Mouse (Mus musculus) testis, postnatal 14 days (tissue): ENCODE measurements around the gene Xxylt1.

ENCODE experiments used
- DNase-seq: peaks from one replicate; pipeline ENCODE4 v3.0.0; 2021; ENCODE audit warnings: low spot score

Xxylt1 gene

GRCm38 (mm10) chr16:31081125-31081664 is at the start of gene Xxylt1:
Gene Xxylt1 (minus strand): TSS chr16:31081432.
- DNase-seq, result peak; percentile 95

DNA sequence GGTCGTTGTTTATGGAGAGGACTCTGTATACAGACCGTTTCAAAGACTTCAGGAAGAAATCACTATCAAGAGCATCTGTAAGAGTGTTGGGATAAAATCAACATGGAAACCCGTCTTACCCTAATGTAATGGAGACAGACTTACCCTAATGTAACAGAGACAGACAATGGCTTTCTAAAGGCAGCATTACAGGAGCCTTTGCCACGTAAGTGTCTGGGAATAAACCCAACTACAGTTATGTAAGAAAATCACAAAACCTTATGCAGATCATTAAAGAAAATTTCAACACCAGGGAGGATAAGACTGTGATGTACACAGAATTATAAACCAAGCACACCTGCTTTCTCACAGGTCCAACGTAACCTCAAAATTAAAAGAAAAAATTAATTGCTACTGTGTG is 46.9 kb upstream of the Xxylt1 start:
- DNase-seq, result no peak

GRCm38 (mm10) chr16:31124991-31125390 is 43.8 kb upstream of the Xxylt1 start:
- no peak for DNase-seq

GRCm38 (mm10) chr16:31121612-31122011 is 40.4 kb upstream of the Xxylt1 start:
- DNase-seq, result no peak

- no peak for DNase-seq
These were observed 32.4 kb upstream of the Xxylt1 start for GRCm38 (mm10) chr16:31113596-31113995.

GRCm38 (mm10) chr16:31101352-31101751 is 20.1 kb upstream of the Xxylt1 start:
- DNase-seq, result no peak

GRCm38 (mm10) chr16:31099906-31100305 is 18.7 kb upstream of the Xxylt1 start:
- no peak for DNase-seq

- DNase-seq, result no peak
These were observed 12.8 kb upstream of the Xxylt1 start for GRCm38 (mm10) chr16:31094036-31094435.

GRCm38 (mm10) chr16:31093186-31093585 is 12.0 kb upstream of the Xxylt1 start:
- no peak for DNase-seq

DNA sequence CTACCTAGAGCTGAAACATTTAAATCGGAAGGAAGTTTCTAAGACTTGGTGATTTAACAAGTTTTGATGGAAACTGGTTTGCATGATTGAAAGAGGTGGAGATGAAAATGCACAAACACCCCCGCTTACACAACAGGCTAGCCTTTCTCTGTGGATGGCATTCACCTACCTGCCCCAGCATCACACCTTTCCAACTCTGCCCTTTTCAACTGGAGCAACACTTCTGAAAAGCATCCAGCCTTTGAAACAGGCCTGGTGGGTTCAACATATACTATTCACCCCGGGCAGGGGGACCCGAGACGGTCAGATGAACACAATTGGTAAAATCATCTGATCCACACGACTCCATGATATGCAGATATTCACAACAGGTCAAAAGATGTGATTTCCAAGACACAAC is 659 bp upstream of the Xxylt1 start:
- no peak for DNase-seq

DNA sequence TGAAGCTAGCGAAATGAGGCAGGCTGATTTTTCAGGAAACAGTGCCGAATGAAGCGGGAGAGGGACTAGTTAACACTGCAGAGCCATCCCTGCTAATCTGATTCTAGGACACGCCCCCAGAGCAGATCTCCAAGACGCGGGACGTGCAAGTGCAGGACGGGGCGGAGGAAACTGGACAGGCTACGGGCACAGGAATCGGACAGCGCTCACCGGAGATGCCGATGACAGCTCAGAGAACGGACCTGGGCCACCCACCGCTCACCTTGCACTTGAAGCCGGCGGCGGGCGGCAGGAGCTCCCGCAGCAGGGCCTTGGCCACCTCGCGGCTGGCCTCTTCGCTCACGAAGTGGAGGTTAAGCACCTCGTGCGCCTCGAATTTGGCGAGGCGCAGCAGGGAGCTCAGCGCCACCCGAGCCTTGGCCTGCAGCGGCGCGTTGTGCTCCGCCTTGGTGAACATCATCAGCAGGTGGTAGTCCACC is 620 bp downstream of the Xxylt1 start:
- peak; percentile 76 for DNase-seq

GRCm38 (mm10) chr16:31077396-31077795 is 3.8 kb downstream of the Xxylt1 start:
- no peak for DNase-seq

DNA sequence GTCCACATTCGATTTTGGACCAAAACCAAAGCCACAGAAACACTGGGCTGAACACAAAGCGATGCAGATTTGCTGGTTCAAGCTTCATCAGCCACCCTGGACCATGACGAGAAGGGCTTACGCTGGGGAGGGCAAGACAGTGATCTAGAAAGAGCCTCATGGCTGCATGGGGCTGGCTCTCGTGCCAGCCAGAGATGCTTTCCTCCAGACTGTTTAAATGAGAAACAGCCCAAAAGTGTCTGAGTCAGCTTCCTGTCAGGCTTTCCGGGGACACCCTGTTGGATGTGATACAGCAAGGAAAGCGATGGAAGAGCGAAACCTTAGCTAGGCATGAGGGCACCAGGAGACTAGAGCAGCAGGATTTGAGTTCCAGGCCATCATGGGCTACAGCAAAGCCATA is 4.8 kb downstream of the Xxylt1 start:
- no peak for DNase-seq

DNA sequence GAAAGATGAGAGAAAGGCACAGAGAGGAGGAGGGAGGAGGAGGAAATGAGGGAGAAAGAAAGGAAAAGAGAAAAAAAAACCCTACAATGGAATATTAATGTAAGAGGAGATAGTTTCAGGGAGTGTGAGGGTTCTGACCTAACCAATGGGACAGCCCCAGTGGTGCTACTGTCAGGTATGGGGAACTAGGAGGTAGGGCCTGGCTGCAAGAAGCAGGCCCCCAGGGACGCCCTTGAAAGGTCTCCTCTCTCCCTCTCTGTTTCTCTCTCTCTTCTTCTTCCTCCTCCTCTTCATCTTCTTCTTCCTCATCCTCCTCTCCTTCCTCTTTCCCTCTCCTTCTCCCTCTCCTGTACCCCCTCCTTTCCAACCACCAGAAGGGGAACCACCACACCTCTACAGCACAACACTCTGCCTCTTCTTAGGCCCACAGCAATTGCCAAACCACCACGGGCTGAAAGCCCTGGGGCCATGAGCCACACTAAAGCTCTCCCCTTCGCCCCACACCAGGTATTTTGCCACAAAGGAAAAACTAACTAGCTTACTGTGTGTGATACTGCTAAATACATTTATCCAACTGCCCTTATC is 6.8 kb downstream of the Xxylt1 start:
- no peak for DNase-seq

- DNase-seq, result no peak
These were observed 9.5 kb downstream of the Xxylt1 start for GRCm38 (mm10) chr16:31071731-31072130.

- peak; percentile 78 for DNase-seq
These were observed 10.7 kb downstream of the Xxylt1 start for GRCm38 (mm10) chr16:31070358-31071133.

- no peak for DNase-seq
These were observed 11.7 kb downstream of the Xxylt1 start for GRCm38 (mm10) chr16:31069211-31070166.

GRCm38 (mm10) chr16:31068280-31068679 is 13.0 kb downstream of the Xxylt1 start:
- DNase-seq, result no peak

DNA sequence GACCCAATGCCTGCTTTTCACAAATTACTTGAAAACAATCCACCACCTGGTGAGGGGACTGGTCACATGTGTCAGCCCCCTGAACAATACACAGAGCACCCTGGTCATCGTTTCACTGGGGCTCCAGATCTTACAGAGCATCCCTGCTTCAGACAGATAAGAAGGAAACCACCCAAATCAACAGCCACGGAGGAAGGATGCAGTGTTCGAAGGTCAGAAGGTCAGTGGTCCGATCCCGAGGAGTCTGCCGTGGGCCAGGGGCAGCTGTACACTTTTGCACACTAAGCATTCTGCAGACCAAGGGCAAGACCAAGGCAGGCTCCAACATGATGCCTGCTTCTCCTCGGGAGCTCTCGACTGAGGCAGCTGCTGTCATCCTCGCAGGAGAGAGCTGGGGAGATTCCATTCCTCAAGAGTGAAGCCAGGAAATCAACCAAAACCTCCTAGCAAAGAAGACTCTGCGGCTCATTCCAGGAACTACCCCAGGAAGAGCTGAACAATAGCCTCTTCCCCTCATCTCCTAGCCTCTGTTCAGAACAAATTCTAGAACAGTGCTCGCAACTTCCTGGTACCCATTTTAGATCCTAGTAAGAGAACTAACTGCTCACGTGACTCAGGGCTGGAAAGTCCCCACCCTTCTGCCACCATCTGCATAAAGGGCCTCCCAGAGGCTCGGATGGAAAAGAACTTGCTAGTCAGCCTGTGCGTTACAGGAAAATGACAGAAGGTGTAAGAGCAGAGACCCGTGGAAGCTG is 14.7 kb downstream of the Xxylt1 start:
- DNase-seq, result no peak

GRCm38 (mm10) chr16:31064782-31065181 is 16.4 kb downstream of the Xxylt1 start:
- DNase-seq, result no peak

DNA sequence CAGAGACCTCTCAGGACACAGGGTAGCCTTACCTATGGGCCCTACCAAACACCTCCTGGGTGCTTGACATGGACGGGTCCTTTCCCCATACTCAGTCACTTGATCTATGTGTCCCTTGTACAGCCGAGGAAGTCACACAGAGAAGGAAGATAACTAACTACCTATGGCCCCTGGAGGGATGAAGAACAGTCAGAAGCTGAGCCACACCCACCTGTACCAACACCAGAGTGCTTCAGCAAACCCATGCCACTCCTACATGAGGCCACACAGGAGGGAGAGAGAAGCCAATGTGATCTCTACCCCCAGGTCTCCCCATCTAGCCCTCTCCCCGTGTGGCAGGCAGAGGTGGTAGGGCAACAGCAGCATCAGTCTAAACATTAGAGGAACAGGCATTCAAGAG is 18.3 kb downstream of the Xxylt1 start:
- no peak for DNase-seq
